Mouse (Mus musculus) bone marrow, adult 2 months (tissue): ENCODE measurements around the gene Shtn1.

Source experiments
- CTCF ChIP-seq: fragments of 200-500 bp; IDR thresholded peaks from 2 replicates; pipeline ENCODE4 v1.5.1; 2011; ENCODE audit warnings: low read length, control low read depth; ENCODE audit not compliant: control insufficient read depth, insufficient read depth
- POLR2A ChIP-seq: fragments of 200-500 bp; IDR thresholded peaks from 2 replicates; pipeline ENCODE4 v1.6.1; 2011; ENCODE audit warnings: low read depth, mild to moderate bottlenecking, control low read depth, low read length, borderline replicate concordance; ENCODE audit not compliant: control insufficient read depth

GRCm38 (mm10) chr19:59021644-59022043 lies 54.3 kb downstream of the Shtn1 start:
- no peak for TF ChIP-seq CTCF
- TF ChIP-seq POLR2A = no peak
